Mouse (Mus musculus): ENCODE results near the gene Ccdc182.

GRCm38 (mm10) chr11:88281428-88282119 lies 12.3 kb upstream of the Ccdc182 start:
- TF ChIP-seq POLR2A (IDR thresholded peaks at IDR 0.05; ENCODE audit: low read depth, low read length) (no peak), CTCF (IDR thresholded peaks at IDR 0.05; ENCODE audit: extremely low read depth, insufficient read depth, insufficient read length, insufficient replicate concordance) (peak; percentile 29; the same call in 1 of the 2 replicates)
